Mouse (Mus musculus) lung, embryonic 14.5 days (tissue): Measurements from ENCODE around the gene Parp16. TPM values are rescaled to one million over a fixed set of nuclear protein-coding genes. Genes with fewer than 3 reads are reported as not detected.
A peak's percentile ranks its signal among the peaks of the same experiment; 100 is the strongest.

Experiments used
- ATAC-seq: fragments of 200-750 bp; cut with Nextera tagmentation; 2 replicates; pipeline ENCODE4 v1.8.0; 2017; ENCODE audit warnings: mild to moderate bottlenecking, moderate TSS enrichment, moderate library complexity; ENCODE audit not compliant: insufficient read depth
- DNase-seq: peaks from one replicate; pipeline ENCODE4 v3.0.0-alpha.2; 2015
- H3K27ac ChIP-seq: fragments of 300-500 bp; sonication (generic); 2 replicates; pipeline ENCODE4 v1.5.1; 2014; ENCODE audit warnings: low read depth, mild to moderate bottlenecking, moderate library complexity
- H3K27me3 ChIP-seq: fragments of 300-500 bp; sonication (generic); 2 replicates; pipeline ENCODE4 v1.6.1; 2014; ENCODE audit warnings: low read length, control low read depth; ENCODE audit not compliant: insufficient read depth
- H3K36me3 ChIP-seq: fragments of 300-500 bp; sonication (generic); 2 replicates; pipeline ENCODE4 v1.6.1; 2014; ENCODE audit warnings: control low read depth; ENCODE audit not compliant: insufficient read depth
- H3K4me1 ChIP-seq: fragments of 300-500 bp; sonication (generic); 2 replicates; pipeline ENCODE4 v1.6.1; 2014; ENCODE audit warnings: antibody characterized with exemption, control low read depth; ENCODE audit not compliant: insufficient read depth
- H3K4me2 ChIP-seq: fragments of 300-500 bp; sonication (generic); 2 replicates; pipeline ENCODE4 v1.6.1; 2014; ENCODE audit warnings: mild to moderate bottlenecking
- H3K4me3 ChIP-seq: fragments of 300-500 bp; sonication (generic); 2 replicates; pipeline ENCODE4 v1.5.1; 2014; ENCODE audit warnings: low read depth, low read length
- H3K9ac ChIP-seq: fragments of 300-500 bp; sonication (generic); 2 replicates; pipeline ENCODE4 v1.6.1; 2014
- H3K9me3 ChIP-seq: fragments of 300-500 bp; sonication (generic); 2 replicates; pipeline ENCODE4 v1.6.1; 2016; ENCODE audit warnings: low read depth, low read length, control low read depth
- CTCF ChIP-seq: IDR thresholded peaks from 2 replicates; pipeline ENCODE4 v1.5.1; 2016; ENCODE audit warnings: antibody characterized with exemption, low read depth
- WGBS: fragments of 180-500 bp; shearing (Covaris S2); extraction: QIAGEN DNeasy Blood & Tissue Kit; methylation state at CpG from one replicate; pipeline ENCODE4 v1.1.7; 2014; 5-methylcytosine and 5-hydroxymethylcytosine counted together
- polyA plus RNA-seq: library from polyadenylated mRNA; unstranded; fragments of >200 nt; fragmentation: Nextera tagmentation; extraction: Ambion mirVana; gene quantifications from 2 replicates; pipeline ENCODE4 v1.2.1, GENCODE M21; 2014

Gene Parp16
- polyA plus RNA-seq, 1 experiment from 2014 or later = 5.3 TPM

- Histone ChIP-seq H3K36me3 (no peaks in the 10 kb centered on the region), H3K27me3 (no peaks in the 10 kb centered on the region), H3K9ac (no peak overlapping the region), H3K27ac (no peak overlapping the region), H3K4me3 (no peak overlapping the region), H3K4me1 (0 out of 2 replicates have a peak, but pooled peaks cover 4% of the 10 kb centered on the region), H3K9me3 (no peaks in the 10 kb centered on the region), H3K4me2 (no peak overlapping the region)
- DNase-seq (no peak), ATAC-seq (no peak)
- TF ChIP-seq CTCF = no peak
- 49% methylated on average over 1 of the region's 1 CpGs for WGBS
Measured at GRCm38 (mm10) chr9:65211598-65211997, 16.4 kb downstream of the Parp16 start.

- peak; percentile 67 for DNase-seq
- ATAC-seq = no peak
- peak overlapping the region; percentile 79 for H3K9ac ChIP-seq
Measured at GRCm38 (mm10) chr9:65214425-65214777, 19.2 kb downstream of the Parp16 start.

GRCm38 (mm10) chr9:65214778-65215493 is 19.8 kb downstream of the Parp16 start:
- peak; percentile 86 for DNase-seq

More at GRCm38 (mm10) chr9:65214425-65214777, 19.2 kb downstream of the Parp16 start:
- 19% methylated on average over 10 of the region's 10 CpGs for WGBS
- Histone ChIP-seq H3K36me3 (no peaks in the 10 kb centered on the region), H3K4me2 (peak overlapping the region; percentile 97), H3K27me3 (no peaks in the 10 kb centered on the region; the same call in 1 of the 2 replicates), H3K9me3 (no peaks in the 10 kb centered on the region), H3K4me3 (peak overlapping the region; percentile 64), H3K4me1 (0 out of 2 replicates have a peak, but pooled peaks cover 4% of the 10 kb centered on the region), H3K27ac (peak overlapping the region; percentile 89)
- no peak for TF ChIP-seq CTCF

GRCm38 (mm10) chr9:65215494-65216126 is 20.5 kb downstream of the Parp16 start:
- ATAC-seq (peak; percentile 71), DNase-seq (peak; percentile 87)
- H3K4me2 ChIP-seq = peak overlapping the region; percentile 97
- peak overlapping the region; percentile 64 for H3K4me3 ChIP-seq
- no peaks in the 10 kb centered on the region for H3K36me3 ChIP-seq
- no peak for TF ChIP-seq CTCF
- H3K27me3 ChIP-seq = no peaks in the 10 kb centered on the region; the same call in 1 of the 2 replicates
- H3K27ac ChIP-seq = peak overlapping the region; percentile 89
- H3K9ac ChIP-seq = peak overlapping the region; percentile 79
- H3K4me1 ChIP-seq = 0 out of 2 replicates have a peak, but pooled peaks cover 4% of the 10 kb centered on the region
- H3K9me3 ChIP-seq = no peaks in the 10 kb centered on the region
- WGBS = 4% methylated on average over 28 of the region's 31 CpGs

More at GRCm38 (mm10) chr9:65214778-65215493, 19.8 kb downstream of the Parp16 start:
- Histone ChIP-seq H3K4me2 (peak overlapping the region; percentile 97), H3K27me3 (no peaks in the 10 kb centered on the region; the same call in 1 of the 2 replicates), H3K27ac (peak overlapping the region; percentile 89), H3K9ac (peak overlapping the region; percentile 79), H3K36me3 (no peaks in the 10 kb centered on the region), H3K9me3 (no peaks in the 10 kb centered on the region), H3K4me1 (0 out of 2 replicates have a peak, but pooled peaks cover 4% of the 10 kb centered on the region), H3K4me3 (peak overlapping the region; percentile 64)
- peak; percentile 94 for ATAC-seq
- under 1% methylated on average over 56 of the region's 59 CpGs for WGBS
- peak; percentile 47 for TF ChIP-seq CTCF

GRCm38 (mm10) chr9:65216972-65217371 is 21.8 kb downstream of the Parp16 start:
- DNase-seq = no peak
- ATAC-seq = no peak
- no peaks in the 10 kb centered on the region; the same call in 1 of the 2 replicates for H3K27me3 ChIP-seq
- H3K4me2 ChIP-seq = peak overlapping the region; percentile 97
- no peak overlapping the region; the same call in 1 of the 2 replicates for H3K27ac ChIP-seq
- 0 out of 2 replicates have a peak, but pooled peaks cover 4% of the 10 kb centered on the region for H3K4me1 ChIP-seq
- TF ChIP-seq CTCF = no peak
- H3K36me3 ChIP-seq = no peaks in the 10 kb centered on the region
- WGBS = 40% methylated on average over 8 of the region's 8 CpGs
- H3K9ac ChIP-seq = no peak overlapping the region
- no peak overlapping the region for H3K4me3 ChIP-seq
- H3K9me3 ChIP-seq = no peaks in the 10 kb centered on the region

- Histone ChIP-seq H3K4me3 (no peak overlapping the region), H3K9ac (no peak overlapping the region), H3K27me3 (no peaks in the 10 kb centered on the region; the same call in 1 of the 2 replicates), H3K27ac (no peak overlapping the region), H3K9me3 (no peaks in the 10 kb centered on the region), H3K4me2 (peak overlapping the region; percentile 97; the same call in 1 of the 2 replicates), H3K36me3 (no peaks in the 10 kb centered on the region), H3K4me1 (0 out of 2 replicates have a peak, but pooled peaks cover 4% of the 10 kb centered on the region)
- no peak for TF ChIP-seq CTCF
- 62% methylated on average over 6 of the region's 6 CpGs for WGBS
- no peak for ATAC-seq
- DNase-seq = no peak
Measured at GRCm38 (mm10) chr9:65217661-65218060, 22.5 kb downstream of the Parp16 start.

- no peak for ATAC-seq
- Histone ChIP-seq H3K4me1 (0 out of 2 replicates have a peak, but pooled peaks cover 4% of the 10 kb centered on the region), H3K36me3 (no peaks in the 10 kb centered on the region), H3K27me3 (no peaks in the 10 kb centered on the region; the same call in 1 of the 2 replicates), H3K4me3 (no peak overlapping the region), H3K9ac (no peak overlapping the region), H3K27ac (no peak overlapping the region), H3K9me3 (no peaks in the 10 kb centered on the region), H3K4me2 (no peak overlapping the region)
- DNase-seq = no peak
- no peak for TF ChIP-seq CTCF
- WGBS = 65% methylated on average over 1 of the region's 1 CpGs
Measured at GRCm38 (mm10) chr9:65218916-65219315, 23.8 kb downstream of the Parp16 start.
